Mouse (Mus musculus) erythroid progenitor cell, adult 5-6 weeks (primary cell): ENCODE results near the gene Olfr1215. TPM values are rescaled to one million over a fixed set of nuclear protein-coding genes. Genes with fewer than 3 reads are reported as not detected.
"Not testable (repeated sequence)": the region's sequence is repeated elsewhere in the genome, so short reads cannot be mapped to it uniquely, and the experiment has no call there.

ENCODE experiments used
- ATAC-seq: replicated peaks from 2 replicates; pipeline ENCODE4 v1.8.0; 2016; ENCODE audit warnings: moderate number of reproducible peaks, mild to moderate bottlenecking, moderate TSS enrichment, inconsistent platforms; ENCODE audit not compliant: poor library complexity, low FRiP score, severe bottlenecking
- total RNA-seq, 2 experiments: library from RNA; stranded (forward) in 1 of 2; stranded (reverse) in 1 of 2; fragments of 150-400 nt in 1 of 2; fragments of 186-747, 209-891 nt in 1 of 2; gene quantifications; 2 replicates each; pipeline versions ENCODE4 v1.2.3 to v1.2.4; 2015 to 2017; ENCODE audit warnings: low replicate concordance in 2 of 2

Olfr1215 gene
- not detected in 2 replicates for total RNA-seq (2015; ENCODE audit: low replicate concordance)
- total RNA-seq (2017; ENCODE audit: low replicate concordance) = not detected in 2 replicates

- ATAC-seq = no peak
Observed at GRCm38 (mm10) chr2:89006873-89007272, at the start of gene Olfr1215. Gene Olfr1215, minus strand, starts transcription at chr2:89006973.

GRCm38 (mm10) chr2:89031965-89032364 is 25.2 kb upstream of the Olfr1215 start, which contains the start of gene Olfr1217:
Gene Olfr1217, minus strand, starts transcription at chr2:89032065.
- no peak for ATAC-seq

- ATAC-seq = not testable (repeated sequence)
Observed at GRCm38 (mm10) chr2:89021436-89021835, 14.7 kb upstream of the Olfr1215 start.

DNA sequence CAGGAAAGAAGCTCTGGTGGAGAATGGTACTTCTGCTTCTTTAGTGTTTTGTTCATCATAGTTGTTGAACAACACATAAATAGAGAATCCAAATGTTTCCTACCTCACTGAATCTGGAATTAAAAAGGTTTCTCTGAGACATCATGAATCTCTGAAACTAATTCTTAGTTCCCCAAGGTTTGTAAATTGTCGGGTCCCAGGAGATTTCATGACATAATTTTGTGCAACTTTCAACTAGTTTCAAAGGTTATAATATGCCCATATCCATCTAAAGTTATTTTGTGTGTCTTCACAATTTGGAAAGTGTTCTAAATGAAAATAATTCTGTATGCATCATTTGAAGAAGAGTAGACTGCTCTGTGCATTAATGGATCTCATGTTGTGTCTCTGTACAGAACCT is 11.5 kb upstream of the Olfr1215 start, which contains the start of gene Olfr1216:
Olfr1216 (minus strand) TSS at position 101 of the 400 bp plus-strand sequence.
- ATAC-seq = no peak

GRCm38 (mm10) chr2:88992553-88992952 is 14.2 kb downstream of the Olfr1215 start, which contains the start of gene Olfr1214:
Gene Olfr1214, minus strand, starts transcription at chr2:88992653.
- ATAC-seq = no peak

- ATAC-seq = no peak
Observed at GRCm38 (mm10) chr2:88980181-88980580, 26.6 kb downstream of the Olfr1215 start, which contains the start of gene Gm13762. Gene Gm13762, minus strand, starts transcription at chr2:88980281.

DNA sequence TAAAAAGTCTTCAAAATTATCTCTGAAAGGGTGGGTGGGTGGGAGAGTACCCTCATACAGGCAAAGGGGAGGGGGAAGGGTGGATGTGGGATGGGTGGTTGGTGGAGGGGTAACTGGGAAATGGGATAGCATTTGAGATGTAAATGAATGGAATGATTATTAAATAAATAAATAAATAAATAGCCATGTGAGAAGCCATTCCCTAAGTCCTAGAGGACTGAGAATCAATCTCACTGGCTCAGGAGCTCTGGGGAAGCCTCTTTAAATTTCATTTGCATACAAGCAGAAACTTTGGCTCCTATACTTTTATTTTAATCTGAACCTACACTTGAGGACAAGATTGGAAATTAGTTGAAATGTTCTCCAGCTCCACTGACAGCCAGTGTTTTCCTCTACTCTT is 53.1 kb downstream of the Olfr1215 start, which contains the start of gene Olfr1212:
Olfr1212 (plus strand) TSS at position 301 of the 400 bp plus-strand sequence.
- no peak for ATAC-seq

Other genes starting within 250 kb of the Olfr1215 start
- gene Olfr1199, start 246.5 kb downstream of the Olfr1215 start, total RNA-seq (2015; ENCODE audit: low replicate concordance) = not detected in 2 replicates
- not detected in 2 replicates for gene Olfr1199, start 246.5 kb downstream of the Olfr1215 start, total RNA-seq (2017; ENCODE audit: low replicate concordance)
- gene Olfr1200, start 236.5 kb downstream of the Olfr1215 start, total RNA-seq (2015; ENCODE audit: low replicate concordance) = not detected in 2 replicates
- not detected in 2 replicates for gene Olfr1200, start 236.5 kb downstream of the Olfr1215 start, total RNA-seq (2017; ENCODE audit: low replicate concordance)
- not detected in 2 replicates for gene Olfr1201, start 213.9 kb downstream of the Olfr1215 start, total RNA-seq (2015; ENCODE audit: low replicate concordance)
- gene Olfr1201, start 213.9 kb downstream of the Olfr1215 start, total RNA-seq (2017; ENCODE audit: low replicate concordance) = not detected in 2 replicates
- not detected in 2 replicates for gene Olfr1202, start 192.5 kb downstream of the Olfr1215 start, total RNA-seq (2015; ENCODE audit: low replicate concordance)
- not detected in 2 replicates for gene Olfr1202, start 192.5 kb downstream of the Olfr1215 start, total RNA-seq (2017; ENCODE audit: low replicate concordance)
- not detected in 2 replicates for gene Olfr1205, start 177.2 kb downstream of the Olfr1215 start, total RNA-seq (2015; ENCODE audit: low replicate concordance)
- not detected in 2 replicates for gene Olfr1205, start 177.2 kb downstream of the Olfr1215 start, total RNA-seq (2017; ENCODE audit: low replicate concordance)
- not detected in 2 replicates for gene Olfr1204, start 157.7 kb downstream of the Olfr1215 start, total RNA-seq (2015; ENCODE audit: low replicate concordance)
- not detected in 2 replicates for gene Olfr1204, start 157.7 kb downstream of the Olfr1215 start, total RNA-seq (2017; ENCODE audit: low replicate concordance)
- gene Olfr1206, start 143.7 kb downstream of the Olfr1215 start, total RNA-seq (2015; ENCODE audit: low replicate concordance) = not detected in 2 replicates
- gene Olfr1206, start 143.7 kb downstream of the Olfr1215 start, total RNA-seq (2017; ENCODE audit: low replicate concordance) = not detected in 2 replicates
- not detected in 2 replicates for gene Olfr1208, start 104.7 kb downstream of the Olfr1215 start, total RNA-seq (2015; ENCODE audit: low replicate concordance)
- not detected in 2 replicates for gene Olfr1208, start 104.7 kb downstream of the Olfr1215 start, total RNA-seq (2017; ENCODE audit: low replicate concordance)
- gene Olfr1209, start 91.8 kb downstream of the Olfr1215 start, total RNA-seq (2015; ENCODE audit: low replicate concordance) = not detected in 2 replicates
- gene Olfr1209, start 91.8 kb downstream of the Olfr1215 start, total RNA-seq (2017; ENCODE audit: low replicate concordance) = not detected in 2 replicates
- gene Olfr1211, start 68.9 kb downstream of the Olfr1215 start, total RNA-seq (2015; ENCODE audit: low replicate concordance) = not detected in 2 replicates
- not detected in 2 replicates for gene Olfr1211, start 68.9 kb downstream of the Olfr1215 start, total RNA-seq (2017; ENCODE audit: low replicate concordance)
- gene Olfr1212, start 53.0 kb downstream of the Olfr1215 start, total RNA-seq (2015; ENCODE audit: low replicate concordance) = not detected in 2 replicates
- not detected in 2 replicates for gene Olfr1212, start 53.0 kb downstream of the Olfr1215 start, total RNA-seq (2017; ENCODE audit: low replicate concordance)
- gene Gm13762, start 26.7 kb downstream of the Olfr1215 start, total RNA-seq (2015; ENCODE audit: low replicate concordance) = not detected in 2 replicates
- not detected in 2 replicates for gene Gm13762, start 26.7 kb downstream of the Olfr1215 start, total RNA-seq (2017; ENCODE audit: low replicate concordance)
- not detected in 2 replicates for gene Olfr1214, start 14.3 kb downstream of the Olfr1215 start, total RNA-seq (2015; ENCODE audit: low replicate concordance)
- not detected in 2 replicates for gene Olfr1214, start 14.3 kb downstream of the Olfr1215 start, total RNA-seq (2017; ENCODE audit: low replicate concordance)
- not detected in 2 replicates for gene Olfr1216, start 11.4 kb upstream of the Olfr1215 start, total RNA-seq (2015; ENCODE audit: low replicate concordance)
- not detected in 2 replicates for gene Olfr1216, start 11.4 kb upstream of the Olfr1215 start, total RNA-seq (2017; ENCODE audit: low replicate concordance)
- not detected in 2 replicates for gene Olfr1217, start 25.1 kb upstream of the Olfr1215 start, total RNA-seq (2015; ENCODE audit: low replicate concordance)
- not detected in 2 replicates for gene Olfr1217, start 25.1 kb upstream of the Olfr1215 start, total RNA-seq (2017; ENCODE audit: low replicate concordance)
- not detected in 2 replicates for gene Olfr1218, start 54.2 kb upstream of the Olfr1215 start, total RNA-seq (2015; ENCODE audit: low replicate concordance)
- not detected in 2 replicates for gene Olfr1218, start 54.2 kb upstream of the Olfr1215 start, total RNA-seq (2017; ENCODE audit: low replicate concordance)
- not detected in 2 replicates for gene Olfr1219, start 76.5 kb upstream of the Olfr1215 start, total RNA-seq (2015; ENCODE audit: low replicate concordance)
- gene Olfr1219, start 76.5 kb upstream of the Olfr1215 start, total RNA-seq (2017; ENCODE audit: low replicate concordance) = not detected in 2 replicates
- gene Olfr1220, start 99.9 kb upstream of the Olfr1215 start, total RNA-seq (2015; ENCODE audit: low replicate concordance) = not detected in 2 replicates
- not detected in 2 replicates for gene Olfr1220, start 99.9 kb upstream of the Olfr1215 start, total RNA-seq (2017; ENCODE audit: low replicate concordance)
- not detected in 2 replicates for gene Olfr1221, start 110.3 kb upstream of the Olfr1215 start, total RNA-seq (2015; ENCODE audit: low replicate concordance)
- gene Olfr1221, start 110.3 kb upstream of the Olfr1215 start, total RNA-seq (2017; ENCODE audit: low replicate concordance) = not detected in 2 replicates
- gene Olfr1222, start 126.1 kb upstream of the Olfr1215 start, total RNA-seq (2015; ENCODE audit: low replicate concordance) = not detected in 2 replicates
- gene Olfr1222, start 126.1 kb upstream of the Olfr1215 start, total RNA-seq (2017; ENCODE audit: low replicate concordance) = not detected in 2 replicates
- gene Olfr1223, start 144.6 kb upstream of the Olfr1215 start, total RNA-seq (2015; ENCODE audit: low replicate concordance) = not detected in 2 replicates
- gene Olfr1223, start 144.6 kb upstream of the Olfr1215 start, total RNA-seq (2017; ENCODE audit: low replicate concordance) = not detected in 2 replicates
- gene Olfr1224-ps1, start 157.1 kb upstream of the Olfr1215 start, total RNA-seq (2015; ENCODE audit: low replicate concordance) = not detected in 2 replicates
- gene Olfr1224-ps1, start 157.1 kb upstream of the Olfr1215 start, total RNA-seq (2017; ENCODE audit: low replicate concordance) = not detected in 2 replicates
- gene Olfr1225, start 167.7 kb upstream of the Olfr1215 start, total RNA-seq (2015; ENCODE audit: low replicate concordance) = not detected in 2 replicates
- gene Olfr1225, start 167.7 kb upstream of the Olfr1215 start, total RNA-seq (2017; ENCODE audit: low replicate concordance) = not detected in 2 replicates
- gene Olfr1226, start 193.1 kb upstream of the Olfr1215 start, total RNA-seq (2015; ENCODE audit: low replicate concordance) = not detected in 2 replicates
- gene Olfr1226, start 193.1 kb upstream of the Olfr1215 start, total RNA-seq (2017; ENCODE audit: low replicate concordance) = not detected in 2 replicates
- gene Olfr1228, start 247.1 kb upstream of the Olfr1215 start, total RNA-seq (2015; ENCODE audit: low replicate concordance) = not detected in 2 replicates
- gene Olfr1228, start 247.1 kb upstream of the Olfr1215 start, total RNA-seq (2017; ENCODE audit: low replicate concordance) = not detected in 2 replicates